ENCODE assay signal across 7 mouse cellular contexts in the genomic region with DNA sequence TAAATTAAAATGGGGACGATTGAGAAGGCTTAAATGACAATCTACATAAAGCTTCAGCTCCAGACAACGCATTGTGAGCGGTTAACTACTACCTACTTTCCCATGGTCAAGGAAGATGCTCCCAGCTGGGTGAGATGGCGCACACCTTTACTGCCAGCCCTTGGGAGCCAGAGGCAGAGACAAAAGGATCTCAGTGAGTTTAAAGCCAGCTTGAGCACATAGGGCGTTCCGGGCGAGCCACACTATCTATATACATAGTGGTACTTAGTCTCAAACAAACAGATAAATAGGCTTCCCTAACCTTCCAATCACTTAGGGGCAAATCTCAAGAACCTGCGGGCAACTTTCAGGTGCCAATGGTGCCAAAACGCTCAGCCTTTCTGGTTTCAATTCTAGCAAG. TPM values are rescaled to one million over a fixed set of nuclear protein-coding genes. Genes with fewer than 3 reads are reported as not detected.
A peak's percentile ranks its signal among the peaks of the same experiment; 100 is the strongest.
DNase-seq lines count a peak whose midpoint lies in the region; ATAC-seq lines count a peak whose summit lies in the region.

No protein-coding gene starts in this region.

- peaks cover 65% of the 10 kb centered on the region for H3K4me1 ChIP-seq in megakaryocyte, embryonic 14.5 days
- H3K4me1 ChIP-seq in stomach, embryonic 16.5 days (ENCODE audit: control insufficient read depth, insufficient read depth, low read length), result peaks cover 13% of the 10 kb centered on the region

- H3K9me3 ChIP-seq in megakaryocyte, embryonic 14.5 days, result no peaks in the 10 kb centered on the region
- H3K9me3 ChIP-seq in stomach, embryonic 16.5 days (replicated peaks; ENCODE audit: control insufficient read depth, low read length), result no peaks in the 10 kb centered on the region; the same call in 1 of the 2 replicates

- peak overlapping the region; percentile 93 for H3K4me3 ChIP-seq in megakaryocyte, embryonic 14.5 days (replicated peaks)
- H3K4me3 ChIP-seq in stomach, embryonic 16.5 days (replicated peaks; ENCODE audit: low read length), result peak overlapping the region; percentile 89

- ATAC-seq in megakaryocyte, adult 5-6 weeks (ENCODE audit: poor library complexity, severe bottlenecking), result no peak
- ATAC-seq in erythroblast, adult 5-6 weeks (replicated peaks; ENCODE audit: low FRiP score, poor library complexity, severe bottlenecking), result 0 out of 2 replicates have a peak, but pooled peaks have one; percentile 4
- no peak for ATAC-seq in stomach, embryonic 16.5 days (ENCODE audit: insufficient read depth, low FRiP score)

- H3K9ac ChIP-seq in stomach, embryonic 16.5 days (ENCODE audit: low read length), result peak overlapping the region; percentile 92

- WGBS in stomach, embryonic 16.5 days, result 16% methylated on average over 9 of the region's 9 CpGs

- peak; percentile 52 for DNase-seq in liver
- no peak for DNase-seq in cerebellum, adult 11 months
- no peak for DNase-seq in thymus, postnatal 25 days

- H3K36me3 ChIP-seq in megakaryocyte, embryonic 14.5 days (replicated peaks; ENCODE audit: low read length), result peaks cover 61% of the 10 kb centered on the region
- no peaks in the 10 kb centered on the region for H3K36me3 ChIP-seq in stomach, embryonic 16.5 days (ENCODE audit: control insufficient read depth, insufficient read depth, low read length)

- H3K27me3 ChIP-seq in megakaryocyte, embryonic 14.5 days (replicated peaks), result no peaks in the 10 kb centered on the region
- no peaks in the 10 kb centered on the region for H3K27me3 ChIP-seq in stomach, embryonic 16.5 days (ENCODE audit: control insufficient read depth, insufficient read depth, low read length)

- H3K27ac ChIP-seq in stomach, embryonic 16.5 days (ENCODE audit: low read length), result peak overlapping the region; percentile 85

- H3K4me2 ChIP-seq in stomach, embryonic 16.5 days (ENCODE audit: low read depth, low read length), result peak overlapping the region; percentile 78

RNA-seq across cellular contexts. Expression of a gene that starts 0.7 kb away (rescaled TPM):
- polyA plus RNA-seq in megakaryocyte, embryonic 14.5 days (2012; ENCODE audit: insufficient read depth, low replicate concordance), result 137 and 230 TPM in 2 replicates
- total RNA-seq in megakaryocyte, adult 5-6 weeks (2015), result 30.8 and 42.8 TPM in 2 replicates
- 18.1 and 24.3 TPM in 2 replicates for total RNA-seq in megakaryocyte, adult 5-6 weeks (2017)
- total RNA-seq in erythroblast, adult 5-6 weeks (2015; ENCODE audit: low replicate concordance), result 3.3 and 10.6 TPM in 2 replicates
- total RNA-seq in erythroblast, adult 5-6 weeks (2017; ENCODE audit: low replicate concordance), result 7.9 and 11.6 TPM in 2 replicates
- 47.9 and 75.3 TPM in 2 replicates for polyA plus RNA-seq in stomach, embryonic 16.5 days (2015; fragmentation: Nextera tagmentation; extraction: Ambion mirVana)

RNA-seq across cellular contexts. Expression of a gene that starts 15.7 kb away (rescaled TPM):
- polyA plus RNA-seq in megakaryocyte, embryonic 14.5 days (2012; ENCODE audit: insufficient read depth, low replicate concordance), result 0.58 TPM in 1 of 2 replicates, not detected in the other
- not detected in 2 replicates for total RNA-seq in megakaryocyte, adult 5-6 weeks (2015)
- 0.12 TPM in 1 of 2 replicates, not detected in the other for total RNA-seq in megakaryocyte, adult 5-6 weeks (2017)
- not detected in 2 replicates for total RNA-seq in erythroblast, adult 5-6 weeks (2015; ENCODE audit: low replicate concordance)
- not detected in 2 replicates for total RNA-seq in erythroblast, adult 5-6 weeks (2017; ENCODE audit: low replicate concordance)
- 18.3 and 18.4 TPM in 2 replicates for polyA plus RNA-seq in stomach, embryonic 16.5 days (2015; fragmentation: Nextera tagmentation; extraction: Ambion mirVana)

RNA-seq across cellular contexts. Expression of a gene that starts 15.7 kb away (rescaled TPM):
- 3.1 and 5.3 TPM in 2 replicates for polyA plus RNA-seq in megakaryocyte, embryonic 14.5 days (2012; ENCODE audit: insufficient read depth, low replicate concordance)
- total RNA-seq in megakaryocyte, adult 5-6 weeks (2015), result 10.1 and 11.9 TPM in 2 replicates
- 26.1 and 27.8 TPM in 2 replicates for total RNA-seq in megakaryocyte, adult 5-6 weeks (2017)
- total RNA-seq in erythroblast, adult 5-6 weeks (2015; ENCODE audit: low replicate concordance), result 4.8 and 6.9 TPM in 2 replicates
- total RNA-seq in erythroblast, adult 5-6 weeks (2017; ENCODE audit: low replicate concordance), result 9.5 and 10.9 TPM in 2 replicates
- 73.1 and 76.6 TPM in 2 replicates for polyA plus RNA-seq in stomach, embryonic 16.5 days (2015; fragmentation: Nextera tagmentation; extraction: Ambion mirVana)

RNA-seq across cellular contexts. Expression of a gene that starts 29.6 kb away (rescaled TPM):
- 0.62 and 2.0 TPM in 2 replicates for polyA plus RNA-seq in megakaryocyte, embryonic 14.5 days (2012; ENCODE audit: insufficient read depth, low replicate concordance)
- total RNA-seq in megakaryocyte, adult 5-6 weeks (2015), result 0.80 TPM in 2 replicates
- 0.28 and 0.51 TPM in 2 replicates for total RNA-seq in megakaryocyte, adult 5-6 weeks (2017)
- not detected in 2 replicates for total RNA-seq in erythroblast, adult 5-6 weeks (2015; ENCODE audit: low replicate concordance)
- total RNA-seq in erythroblast, adult 5-6 weeks (2017; ENCODE audit: low replicate concordance), result not detected in 2 replicates
- 18.7 and 21.7 TPM in 2 replicates for polyA plus RNA-seq in stomach, embryonic 16.5 days (2015; fragmentation: Nextera tagmentation; extraction: Ambion mirVana)

RNA-seq across cellular contexts. Expression of a gene that starts 55.5 kb away (rescaled TPM):
- polyA plus RNA-seq in megakaryocyte, embryonic 14.5 days (2012; ENCODE audit: insufficient read depth, low replicate concordance), result 62.1 and 104 TPM in 2 replicates
- 68.6 and 74.5 TPM in 2 replicates for total RNA-seq in megakaryocyte, adult 5-6 weeks (2015)
- total RNA-seq in megakaryocyte, adult 5-6 weeks (2017), result 40.2 and 49.1 TPM in 2 replicates
- total RNA-seq in erythroblast, adult 5-6 weeks (2015; ENCODE audit: low replicate concordance), result 14.6 and 24.2 TPM in 2 replicates
- total RNA-seq in erythroblast, adult 5-6 weeks (2017; ENCODE audit: low replicate concordance), result 5.3 and 9.6 TPM in 2 replicates
- polyA plus RNA-seq in stomach, embryonic 16.5 days (2015; fragmentation: Nextera tagmentation; extraction: Ambion mirVana), result 19.7 and 20.6 TPM in 2 replicates
